Mouse (Mus musculus): ENCODE results near the gene Tfap2c. TPM values are rescaled to one million over a fixed set of nuclear protein-coding genes. Genes with fewer than 3 reads are reported as not detected.

The Tfap2c gene
- polyA plus RNA-seq, 1 experiment from 2014 or later, result 0.26 TPM

DNA sequence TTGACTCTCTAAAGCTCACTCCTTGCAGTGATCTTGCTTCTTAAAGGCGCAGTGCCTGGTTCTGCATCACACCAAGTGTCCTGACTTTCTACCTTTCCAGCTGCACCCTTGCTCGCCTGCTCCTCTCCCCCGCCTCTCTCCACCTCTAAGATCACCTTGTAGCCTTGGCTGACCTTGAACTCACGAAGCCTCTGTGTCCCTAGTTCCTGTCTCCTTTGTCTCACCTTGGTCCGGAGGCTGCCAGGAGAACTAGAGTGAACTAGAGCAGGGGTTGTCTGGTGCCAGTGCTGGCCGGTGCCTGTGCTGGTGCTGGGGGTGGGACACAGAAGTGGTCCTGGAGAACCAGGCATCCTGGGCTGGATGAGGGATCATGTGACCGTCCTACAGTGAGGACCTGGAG lies 44.9 kb downstream of the Tfap2c start:
- H3K4me1 ChIP-seq, result no peaks in the 10 kb centered on the region
- no peak overlapping the region for H3K4me3 ChIP-seq
- WGBS, result 76% methylated on average over 7 of the region's 7 CpGs
- H3K36me3 ChIP-seq, result no peaks in the 10 kb centered on the region
- no peaks in the 10 kb centered on the region for H3K27me3 ChIP-seq
- H3K4me2 ChIP-seq, result no peak overlapping the region
- ATAC-seq (ENCODE audit: borderline replicate concordance, extremely low read depth, low FRiP score, low TSS enrichment), result no peak
- H3K9me3 ChIP-seq, result no peaks in the 10 kb centered on the region
- no peak overlapping the region for H3K27ac ChIP-seq
- no peak overlapping the region for H3K9ac ChIP-seq

DNA sequence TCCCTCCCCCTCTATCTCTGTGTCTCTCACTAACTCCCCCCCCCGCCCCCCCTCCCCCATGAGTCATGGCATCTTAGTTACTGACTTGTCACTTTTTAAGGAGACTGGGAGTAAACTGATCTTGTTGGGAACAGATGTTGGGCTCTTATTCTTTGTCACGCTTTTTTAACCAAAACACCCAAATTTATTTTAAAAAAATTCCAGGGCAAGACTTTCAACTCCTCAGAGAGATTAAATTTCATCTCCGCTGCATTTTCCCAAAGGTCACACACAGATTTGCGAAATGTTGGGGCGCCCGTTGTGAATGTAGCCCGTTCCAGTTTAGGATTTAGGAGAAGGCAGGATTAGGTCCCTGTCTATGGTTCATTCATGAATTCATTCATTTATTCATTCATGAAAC lies 47.7 kb downstream of the Tfap2c start:
- Histone ChIP-seq H3K36me3 (no peaks in the 10 kb centered on the region), H3K4me2 (no peak overlapping the region)
- 48% methylated on average over 7 of the region's 7 CpGs for WGBS

DNA sequence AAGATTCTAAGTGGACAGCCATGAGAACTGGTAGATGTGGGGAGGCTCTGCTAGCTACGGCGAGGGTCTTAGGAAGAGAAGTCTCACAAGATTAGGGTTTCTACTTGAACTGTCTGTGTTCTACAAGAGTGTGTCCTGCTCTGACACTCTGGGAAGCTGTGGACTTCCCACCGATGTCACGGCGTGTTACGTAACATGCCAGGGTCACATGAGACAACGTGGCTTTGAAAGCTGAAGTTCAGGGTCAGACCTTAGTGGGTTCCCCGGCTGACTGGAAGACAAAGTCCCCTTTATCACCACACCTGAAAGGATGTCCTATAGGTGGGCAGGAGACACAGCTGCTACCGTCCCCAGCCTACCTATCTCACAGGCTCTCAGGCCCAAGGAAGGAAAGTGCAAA lies 48.5 kb downstream of the Tfap2c start:
- no peak overlapping the region for H3K27ac ChIP-seq
- H3K9me3 ChIP-seq, result no peaks in the 10 kb centered on the region
- no peak overlapping the region for H3K9ac ChIP-seq
- no peak for ATAC-seq (ENCODE audit: borderline replicate concordance, extremely low read depth, low FRiP score, low TSS enrichment)
- H3K27me3 ChIP-seq, result no peaks in the 10 kb centered on the region
- no peak overlapping the region for H3K4me3 ChIP-seq
- WGBS, result 68% methylated on average over 9 of the region's 9 CpGs
- no peaks in the 10 kb centered on the region for H3K36me3 ChIP-seq
- no peak overlapping the region for H3K4me2 ChIP-seq
- H3K4me1 ChIP-seq, result no peaks in the 10 kb centered on the region

More for the DNA sequence above, 47.7 kb downstream of the Tfap2c start:
- Histone ChIP-seq H3K27ac (no peak overlapping the region), H3K4me1 (no peaks in the 10 kb centered on the region), H3K9me3 (no peaks in the 10 kb centered on the region), H3K4me3 (no peak overlapping the region), H3K27me3 (no peaks in the 10 kb centered on the region), H3K9ac (no peak overlapping the region)
- no peak for ATAC-seq (ENCODE audit: borderline replicate concordance, extremely low read depth, low FRiP score, low TSS enrichment)

DNA sequence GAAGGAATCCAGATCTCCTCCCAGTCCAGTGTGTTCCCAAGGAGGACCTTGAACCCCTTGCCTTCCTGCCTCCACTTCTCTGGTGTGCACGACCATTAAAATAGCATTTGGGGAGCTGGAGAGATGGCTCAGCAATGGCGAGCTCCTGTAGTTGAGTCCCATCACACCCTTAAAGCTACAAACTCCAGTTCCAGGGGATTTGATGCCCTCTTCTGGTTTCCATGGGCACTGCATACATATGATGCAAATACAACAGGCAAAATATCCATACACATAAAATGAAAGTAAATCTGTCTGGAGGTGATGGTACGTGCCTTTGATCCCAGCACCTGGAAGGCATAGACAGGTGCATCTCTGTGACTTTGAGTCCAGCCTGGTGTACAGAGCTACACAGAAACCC lies 55.2 kb downstream of the Tfap2c start:
- H3K4me3 ChIP-seq, result no peak overlapping the region
- no peaks in the 10 kb centered on the region for H3K9me3 ChIP-seq
- H3K27me3 ChIP-seq, result no peaks in the 10 kb centered on the region
- WGBS, result 88% methylated on average over 3 of the region's 3 CpGs
- no peak overlapping the region for H3K27ac ChIP-seq
- no peaks in the 10 kb centered on the region for H3K4me1 ChIP-seq
- H3K36me3 ChIP-seq, result no peaks in the 10 kb centered on the region
- H3K4me2 ChIP-seq, result no peak overlapping the region
- H3K9ac ChIP-seq, result no peak overlapping the region
- ATAC-seq (ENCODE audit: borderline replicate concordance, extremely low read depth, low FRiP score, low TSS enrichment), result no peak

DNA sequence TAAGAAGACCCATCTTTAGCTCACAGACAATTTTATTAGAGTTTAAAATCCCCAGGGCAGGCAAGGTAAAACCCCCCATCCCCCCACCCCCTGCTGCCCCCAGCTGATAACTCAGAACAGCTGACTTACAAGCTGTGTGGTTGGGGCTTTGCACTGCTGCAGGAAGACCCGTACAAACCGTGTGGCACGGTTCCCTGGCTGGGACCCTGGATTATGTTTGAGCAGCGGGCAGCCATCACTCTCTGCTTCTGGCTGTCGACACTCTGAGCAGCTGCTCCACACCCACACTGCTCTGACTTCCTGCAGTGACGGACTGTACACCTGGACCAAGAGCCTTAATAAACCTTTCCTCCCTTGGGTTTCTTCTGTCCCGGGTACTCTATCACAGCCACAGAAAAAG lies 56.2 kb downstream of the Tfap2c start:
- Histone ChIP-seq H3K9ac (no peak overlapping the region), H3K27me3 (no peaks in the 10 kb centered on the region), H3K4me2 (no peak overlapping the region), H3K9me3 (no peaks in the 10 kb centered on the region), H3K4me3 (no peak overlapping the region), H3K4me1 (no peaks in the 10 kb centered on the region), H3K36me3 (no peaks in the 10 kb centered on the region), H3K27ac (no peak overlapping the region)
- WGBS, result 28% methylated on average over 7 of the region's 7 CpGs
- ATAC-seq (ENCODE audit: borderline replicate concordance, extremely low read depth, low FRiP score, low TSS enrichment), result no peak

DNA sequence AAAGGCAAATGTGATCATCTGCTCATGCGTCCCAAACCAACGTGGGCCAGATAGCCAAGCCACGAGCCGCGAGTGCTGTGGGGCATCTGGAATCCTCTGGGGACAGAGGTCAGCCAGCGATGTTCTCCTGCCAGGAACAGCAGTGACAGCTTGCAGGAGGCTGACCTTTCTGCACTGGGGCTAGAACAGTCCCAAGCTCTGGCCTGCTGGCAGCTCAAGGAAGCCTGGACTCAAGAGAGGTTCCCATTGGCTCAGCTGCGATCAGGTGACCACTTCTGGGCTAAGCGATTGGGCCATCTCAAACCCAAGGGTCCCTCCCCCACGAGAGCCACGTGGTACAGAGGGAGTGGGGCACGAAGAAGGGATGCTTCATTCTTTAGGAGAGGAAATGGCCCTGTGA lies 58.3 kb downstream of the Tfap2c start:
- H3K27me3 ChIP-seq, result no peaks in the 10 kb centered on the region; the same call in 1 of the 2 replicates
- 64% methylated on average over 11 of the region's 11 CpGs for WGBS
- no peak overlapping the region for H3K4me3 ChIP-seq
- H3K4me2 ChIP-seq, result no peak overlapping the region
- H3K9me3 ChIP-seq, result no peaks in the 10 kb centered on the region
- H3K27ac ChIP-seq, result no peak overlapping the region
- no peak overlapping the region for H3K9ac ChIP-seq
- no peaks in the 10 kb centered on the region for H3K4me1 ChIP-seq
- no peaks in the 10 kb centered on the region for H3K36me3 ChIP-seq
- ATAC-seq (ENCODE audit: borderline replicate concordance, extremely low read depth, low FRiP score, low TSS enrichment), result no peak

Other genes with a start within 250 kb of the Tfap2c start
- 36.5 and 39.6 TPM in 2 replicates for gene Fam210b, start 204.0 kb upstream of the Tfap2c start, polyA plus RNA-seq (2015; fragmentation: Nextera tagmentation; extraction: Ambion mirVana)
- gene Aurka, start 179.1 kb upstream of the Tfap2c start, polyA plus RNA-seq (2015; fragmentation: Nextera tagmentation; extraction: Ambion mirVana), result 130 and 138 TPM in 2 replicates
- gene Cstf1, start 178.9 kb upstream of the Tfap2c start, polyA plus RNA-seq (2015; fragmentation: Nextera tagmentation; extraction: Ambion mirVana), result 43.2 and 43.4 TPM in 2 replicates
- 5.5 and 6.7 TPM in 2 replicates for gene Cass4, start 155.8 kb upstream of the Tfap2c start, polyA plus RNA-seq (2015; fragmentation: Nextera tagmentation; extraction: Ambion mirVana)
- 73.0 and 79.0 TPM in 2 replicates for gene Rtf2, start 109.0 kb upstream of the Tfap2c start, polyA plus RNA-seq (2015; fragmentation: Nextera tagmentation; extraction: Ambion mirVana)
- 1.5 and 1.7 TPM in 2 replicates for gene Gcnt7, start 91.0 kb upstream of the Tfap2c start, polyA plus RNA-seq (2015; fragmentation: Nextera tagmentation; extraction: Ambion mirVana)
- gene Fam209, start 77.1 kb upstream of the Tfap2c start, polyA plus RNA-seq (2015; fragmentation: Nextera tagmentation; extraction: Ambion mirVana), result 0.30 TPM in 1 of 2 replicates, not detected in the other